Mouse (Mus musculus): ENCODE measurements around the gene Wnt5b. TPM values are rescaled to one million over a fixed set of nuclear protein-coding genes. Genes with fewer than 3 reads are reported as not detected.

Wnt5b gene
- total and polyA plus RNA-seq, 3 experiments: 0.03 TPM; not detected in 2

DNA sequence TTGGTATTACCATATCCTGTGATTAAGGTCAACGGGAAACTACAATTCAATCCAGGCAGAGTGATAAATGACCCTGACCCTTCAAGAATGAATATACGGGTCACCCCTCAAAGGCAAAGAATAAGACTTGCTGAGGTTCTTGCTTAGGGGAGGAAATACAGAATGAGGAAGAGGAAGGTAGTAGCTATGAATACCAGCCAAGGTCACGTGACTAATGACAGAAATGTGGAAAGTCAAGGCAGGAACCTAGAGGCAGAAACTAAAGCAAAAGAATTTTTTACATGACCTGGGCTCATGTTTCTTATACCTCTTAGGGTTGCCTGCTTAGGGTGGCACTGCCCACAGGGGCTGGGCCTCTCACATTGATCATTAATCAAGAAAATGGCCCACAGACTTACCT lies 71.4 kb downstream of the Wnt5b start:
- TF ChIP-seq GATA2 (IDR thresholded peaks at IDR 0.05; ENCODE audit: borderline replicate concordance, low read depth, low read length): no peak
- TF ChIP-seq GATA1 (IDR thresholded peaks at IDR 0.05; ENCODE audit: borderline replicate concordance, low read length): no peak
- no peak for ATAC-seq (ENCODE audit: extremely low read depth, insufficient number of reproducible peaks, low FRiP score, poor library complexity, severe bottlenecking)
- Histone ChIP-seq H3K27me3 (ENCODE audit: insufficient read depth, low read length) (peaks cover 17% of the 10 kb centered on the region), H3K36me3 (replicated peaks) (no peaks in the 10 kb centered on the region), H3K4me3 (ENCODE audit: low read depth, low read length) (no peak overlapping the region), H3K4me1 (ENCODE audit: insufficient read depth, low read depth, low read length) (peaks cover 24% of the 10 kb centered on the region), H3K9me3 (replicated peaks) (no peaks in the 10 kb centered on the region)
- no peak for DNase-seq (ENCODE audit: low spot score)

- H3K36me3 ChIP-seq (replicated peaks): no peaks in the 10 kb centered on the region
- ATAC-seq (ENCODE audit: extremely low read depth, insufficient number of reproducible peaks, low FRiP score, poor library complexity, severe bottlenecking) (no peak), DNase-seq (ENCODE audit: low spot score) (no peak)
- peaks cover 23% of the 10 kb centered on the region for H3K27me3 ChIP-seq (ENCODE audit: insufficient read depth, low read length)
- TF ChIP-seq GATA1 (IDR thresholded peaks at IDR 0.05; ENCODE audit: borderline replicate concordance, low read length) (no peak), TAL1 (conservative IDR thresholded peaks at IDR 0.05; ENCODE audit: low read depth, low read length) (no peak), POLR2AphosphoS5 (IDR thresholded peaks at IDR 0.05; ENCODE audit: insufficient replicate concordance, low read depth, low read length) (no peak), CTCF (IDR thresholded peaks at IDR 0.05; ENCODE audit: low read depth, low read length) (peak; percentile 80), GATA2 (IDR thresholded peaks at IDR 0.05; ENCODE audit: borderline replicate concordance, low read depth, low read length) (no peak)
- no peak overlapping the region for H3K4me3 ChIP-seq (ENCODE audit: low read depth, low read length)
- H3K4me1 ChIP-seq (ENCODE audit: insufficient read depth, low read depth, low read length): peaks cover 20% of the 10 kb centered on the region
- no peaks in the 10 kb centered on the region for H3K9me3 ChIP-seq (replicated peaks)
Observed at GRCm38 (mm10) chr6:119472135-119472534, 72.0 kb downstream of the Wnt5b start.

- no peak for ATAC-seq (ENCODE audit: extremely low read depth, insufficient number of reproducible peaks, low FRiP score, poor library complexity, severe bottlenecking)
- Histone ChIP-seq H3K9me3 (replicated peaks) (no peaks in the 10 kb centered on the region), H3K4me3 (ENCODE audit: low read depth, low read length) (no peak overlapping the region), H3K27me3 (ENCODE audit: insufficient read depth, low read length) (peaks cover 26% of the 10 kb centered on the region), H3K36me3 (replicated peaks) (no peaks in the 10 kb centered on the region), H3K4me1 (ENCODE audit: insufficient read depth, low read depth, low read length) (peaks cover 18% of the 10 kb centered on the region)
- no peak for DNase-seq (ENCODE audit: low spot score)
- TF ChIP-seq GATA1 (IDR thresholded peaks at IDR 0.05; ENCODE audit: borderline replicate concordance, low read length) (no peak), CTCF (IDR thresholded peaks at IDR 0.05; ENCODE audit: low read depth, low read length) (no peak), POLR2AphosphoS5 (IDR thresholded peaks at IDR 0.05; ENCODE audit: insufficient replicate concordance, low read depth, low read length) (no peak), GATA2 (IDR thresholded peaks at IDR 0.05; ENCODE audit: borderline replicate concordance, low read depth, low read length) (no peak), TAL1 (conservative IDR thresholded peaks at IDR 0.05; ENCODE audit: low read depth, low read length) (no peak)
Observed at GRCm38 (mm10) chr6:119470777-119471176, 73.4 kb downstream of the Wnt5b start.

DNA sequence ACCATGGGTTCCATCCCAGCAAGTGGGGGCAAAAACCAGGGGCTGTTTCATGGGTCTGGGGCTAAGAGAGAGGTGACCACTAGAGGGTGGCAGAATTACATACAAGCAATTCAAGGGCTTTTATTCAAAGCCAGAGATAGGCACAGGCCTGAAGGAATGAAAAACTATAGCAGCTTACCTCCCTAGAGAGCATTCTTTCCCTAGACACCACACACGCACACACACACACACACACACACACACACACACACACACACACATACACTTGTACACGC lies 76.4 kb downstream of the Wnt5b start:
- DNase-seq (ENCODE audit: low spot score) (no peak), ATAC-seq (ENCODE audit: extremely low read depth, insufficient number of reproducible peaks, low FRiP score, poor library complexity, severe bottlenecking) (no peak)
- no peaks in the 10 kb centered on the region for H3K9me3 ChIP-seq (replicated peaks)
- H3K4me1 ChIP-seq (ENCODE audit: insufficient read depth, low read depth, low read length): peaks cover 5% of the 10 kb centered on the region
- no peak overlapping the region for H3K4me3 ChIP-seq (ENCODE audit: low read depth, low read length)
- TF ChIP-seq TAL1 (conservative IDR thresholded peaks at IDR 0.05; ENCODE audit: low read depth, low read length) (no peak), GATA1 (IDR thresholded peaks at IDR 0.05; ENCODE audit: borderline replicate concordance, low read length) (no peak), CTCF (IDR thresholded peaks at IDR 0.05; ENCODE audit: low read depth, low read length) (no peak), POLR2AphosphoS5 (IDR thresholded peaks at IDR 0.05; ENCODE audit: insufficient replicate concordance, low read depth, low read length) (no peak), GATA2 (IDR thresholded peaks at IDR 0.05; ENCODE audit: borderline replicate concordance, low read depth, low read length) (no peak)
- H3K27me3 ChIP-seq (ENCODE audit: insufficient read depth, low read length): peaks cover 45% of the 10 kb centered on the region
- no peaks in the 10 kb centered on the region for H3K36me3 ChIP-seq (replicated peaks)

DNA sequence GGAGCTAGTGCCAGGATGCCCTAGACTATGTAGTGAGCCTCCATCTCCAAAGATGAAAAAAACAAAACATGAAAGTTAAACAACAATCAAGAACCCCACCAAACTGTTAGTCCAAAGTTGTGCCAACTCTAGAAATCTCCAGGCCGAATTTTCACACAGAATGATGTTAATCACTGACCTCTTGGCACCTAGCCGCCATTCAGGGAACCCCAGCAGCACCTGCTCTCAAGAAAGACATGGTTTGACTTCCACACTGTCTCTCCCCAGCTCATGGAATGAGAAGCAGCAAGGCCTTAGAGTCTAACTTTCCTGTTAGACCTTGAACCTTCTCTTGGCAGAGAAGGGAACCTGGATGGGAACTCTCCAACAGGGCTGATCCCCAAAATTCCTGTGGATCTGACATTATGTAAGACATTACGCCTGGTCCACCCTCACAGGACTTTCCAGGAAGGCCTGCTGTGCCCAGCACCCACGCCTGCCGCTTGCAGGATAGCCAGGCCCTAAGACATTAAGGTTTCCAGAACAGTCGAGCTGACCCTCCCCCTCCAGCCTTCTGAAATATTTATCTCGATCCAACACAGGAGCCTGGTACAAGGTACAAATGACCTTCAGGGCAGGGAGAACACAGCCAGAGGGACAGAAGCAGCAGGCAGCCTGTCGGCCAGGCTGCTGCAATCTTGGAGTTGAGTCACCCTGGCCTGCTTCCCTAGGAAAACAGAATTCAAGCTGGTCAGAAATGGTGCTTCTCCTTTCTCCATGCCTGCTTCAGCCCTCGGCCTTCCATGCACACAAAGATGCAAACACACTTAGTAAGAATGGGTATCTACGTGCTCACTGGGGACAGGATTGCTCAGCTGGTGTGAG lies 77.0 kb downstream of the Wnt5b start:
- Histone ChIP-seq H3K4me3 (ENCODE audit: low read depth, low read length) (no peak overlapping the region), H3K9me3 (replicated peaks) (no peaks in the 10 kb centered on the region), H3K4me1 (ENCODE audit: insufficient read depth, low read depth, low read length) (peaks cover 3% of the 10 kb centered on the region; the same call in 1 of the 2 replicates), H3K27me3 (ENCODE audit: insufficient read depth, low read length) (peaks cover 51% of the 10 kb centered on the region), H3K36me3 (replicated peaks) (no peaks in the 10 kb centered on the region)
- no peak; the same call in 1 of the 2 replicates for ATAC-seq (ENCODE audit: extremely low read depth, insufficient number of reproducible peaks, low FRiP score, poor library complexity, severe bottlenecking)
- DNase-seq (ENCODE audit: low spot score): no peak
- TF ChIP-seq GATA1 (IDR thresholded peaks at IDR 0.05; ENCODE audit: borderline replicate concordance, low read length): no peak
- no peak for TF ChIP-seq POLR2AphosphoS5 (IDR thresholded peaks at IDR 0.05; ENCODE audit: insufficient replicate concordance, low read depth, low read length)
- no peak for TF ChIP-seq GATA2 (IDR thresholded peaks at IDR 0.05; ENCODE audit: borderline replicate concordance, low read depth, low read length)
- TF ChIP-seq CTCF (IDR thresholded peaks at IDR 0.05; ENCODE audit: low read depth, low read length): no peak
- TF ChIP-seq TAL1 (conservative IDR thresholded peaks at IDR 0.05; ENCODE audit: low read depth, low read length): no peak

DNA sequence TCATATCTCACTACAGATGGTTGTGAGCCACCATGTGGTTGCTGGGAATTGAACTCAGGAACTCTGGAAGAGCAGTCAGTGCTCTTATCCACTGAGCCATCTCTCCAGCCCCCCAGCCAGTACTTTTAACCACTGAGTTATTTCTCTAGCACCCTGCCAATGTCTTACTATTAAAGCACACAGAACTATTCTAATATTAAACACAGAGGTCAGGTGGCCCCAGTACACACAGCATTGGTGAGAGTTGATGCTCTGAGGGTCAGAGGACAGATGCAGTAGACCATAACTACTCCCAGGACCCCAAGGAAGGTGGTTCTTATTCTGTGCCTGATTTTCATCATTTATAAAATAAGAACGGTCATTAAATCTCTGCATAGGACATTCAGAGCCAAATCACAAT lies 78.0 kb downstream of the Wnt5b start:
- no peaks in the 10 kb centered on the region for H3K4me1 ChIP-seq (ENCODE audit: insufficient read depth, low read depth, low read length)
- no peak for DNase-seq (ENCODE audit: low spot score)
- peaks cover 50% of the 10 kb centered on the region for H3K27me3 ChIP-seq (ENCODE audit: insufficient read depth, low read length)
- TF ChIP-seq CTCF (IDR thresholded peaks at IDR 0.05; ENCODE audit: low read depth, low read length): no peak
- no peak for TF ChIP-seq GATA2 (IDR thresholded peaks at IDR 0.05; ENCODE audit: borderline replicate concordance, low read depth, low read length)
- TF ChIP-seq GATA1 (IDR thresholded peaks at IDR 0.05; ENCODE audit: borderline replicate concordance, low read length): no peak
- no peak for TF ChIP-seq POLR2AphosphoS5 (IDR thresholded peaks at IDR 0.05; ENCODE audit: insufficient replicate concordance, low read depth, low read length)
- TF ChIP-seq TAL1 (conservative IDR thresholded peaks at IDR 0.05; ENCODE audit: low read depth, low read length): no peak
- no peak for ATAC-seq (ENCODE audit: extremely low read depth, insufficient number of reproducible peaks, low FRiP score, poor library complexity, severe bottlenecking)
- no peaks in the 10 kb centered on the region for H3K9me3 ChIP-seq (replicated peaks)
- H3K4me3 ChIP-seq (ENCODE audit: low read depth, low read length): no peak overlapping the region
- H3K36me3 ChIP-seq (replicated peaks): no peaks in the 10 kb centered on the region

Data from G1E (cell line).